Mouse (Mus musculus): ENCODE results near the gene Rptor.

The Rptor gene

GRCm38 (mm10) chr11:119806539-119806938 lies 203.8 kb downstream of the Rptor start:
- in situ Hi-C loops (cut with MboI; ENCODE audit: low sequenced_read_pairs) = no loop called here

- in situ Hi-C loops (cut with MboI; ENCODE audit: low sequenced_read_pairs) = no loop called here
These were observed 204.8 kb downstream of the Rptor start for GRCm38 (mm10) chr11:119807431-119808031.

- in situ Hi-C loops (cut with MboI; ENCODE audit: low sequenced_read_pairs) = no loop called here
These were observed 206.1 kb downstream of the Rptor start for GRCm38 (mm10) chr11:119808647-119809280.

- in situ Hi-C loops (cut with MboI; ENCODE audit: low sequenced_read_pairs) = no loop called here
These were observed 206.6 kb downstream of the Rptor start for GRCm38 (mm10) chr11:119809309-119809708.

- in situ Hi-C loops (cut with MboI; ENCODE audit: low sequenced_read_pairs) = no loop called here
These were observed 208.3 kb downstream of the Rptor start for GRCm38 (mm10) chr11:119811022-119811421.

- in situ Hi-C loops (cut with MboI; ENCODE audit: low sequenced_read_pairs) = no loop called here
These were observed 208.9 kb downstream of the Rptor start for GRCm38 (mm10) chr11:119811598-119811997.

- in situ Hi-C loops (cut with MboI; ENCODE audit: low sequenced_read_pairs) = no loop called here
These were observed 209.4 kb downstream of the Rptor start for GRCm38 (mm10) chr11:119812093-119812492.

- in situ Hi-C loops (cut with MboI; ENCODE audit: low sequenced_read_pairs) = no loop called here
These were observed 211.4 kb downstream of the Rptor start for GRCm38 (mm10) chr11:119814035-119814558.

- in situ Hi-C loops (cut with MboI; ENCODE audit: low sequenced_read_pairs) = no loop called here
These were observed 214.2 kb downstream of the Rptor start for GRCm38 (mm10) chr11:119816798-119817361.

GRCm38 (mm10) chr11:119817362-119817837 lies 214.7 kb downstream of the Rptor start:
- in situ Hi-C loops (cut with MboI; ENCODE audit: low sequenced_read_pairs) = no loop called here

GRCm38 (mm10) chr11:119817898-119818297 lies 215.2 kb downstream of the Rptor start:
- in situ Hi-C loops (cut with MboI; ENCODE audit: low sequenced_read_pairs) = no loop called here

GRCm38 (mm10) chr11:119821514-119821913 lies 218.8 kb downstream of the Rptor start:
- in situ Hi-C loops (cut with MboI; ENCODE audit: low sequenced_read_pairs) = no loop called here

- in situ Hi-C loops (cut with MboI; ENCODE audit: low sequenced_read_pairs) = no loop called here
These were observed 221.5 kb downstream of the Rptor start for GRCm38 (mm10) chr11:119824072-119824649.

GRCm38 (mm10) chr11:119825783-119826182 lies 223.1 kb downstream of the Rptor start:
- in situ Hi-C loops (cut with MboI; ENCODE audit: low sequenced_read_pairs) = no loop called here

GRCm38 (mm10) chr11:119826239-119826638 lies 223.5 kb downstream of the Rptor start:
- in situ Hi-C loops (cut with MboI; ENCODE audit: low sequenced_read_pairs) = no loop called here

GRCm38 (mm10) chr11:119829116-119829515 lies 226.4 kb downstream of the Rptor start:
- in situ Hi-C loops (cut with MboI; ENCODE audit: low sequenced_read_pairs) = no loop called here

GRCm38 (mm10) chr11:119831682-119832081 lies 229.0 kb downstream of the Rptor start:
- in situ Hi-C loops (cut with MboI; ENCODE audit: low sequenced_read_pairs) = no loop called here

GRCm38 (mm10) chr11:119833311-119833710 lies 230.6 kb downstream of the Rptor start:
- in situ Hi-C loops (cut with MboI; ENCODE audit: low sequenced_read_pairs) = no loop called here

- in situ Hi-C loops (cut with MboI; ENCODE audit: low sequenced_read_pairs) = no loop called here
These were observed 231.4 kb downstream of the Rptor start for GRCm38 (mm10) chr11:119833877-119834804.

GRCm38 (mm10) chr11:119836326-119836725 lies 233.6 kb downstream of the Rptor start:
- in situ Hi-C loops (cut with MboI; ENCODE audit: low sequenced_read_pairs) = no loop called here

- in situ Hi-C loops (cut with MboI; ENCODE audit: low sequenced_read_pairs) = no loop called here
These were observed 235.1 kb downstream of the Rptor start for GRCm38 (mm10) chr11:119837786-119838185.

Measured in CH12F3 (cell line).